Mouse (Mus musculus) CH12.LX (cell line): ENCODE results near the gene Lmo1.

Experiments
- CHD2 ChIP-seq: IDR thresholded peaks from 2 replicates; pipeline ENCODE4 v1.6.1; 2011; ENCODE audit warnings: low read length, improper control_type of control experiment
- CTCF ChIP-seq, 2 experiments: IDR thresholded peaks in 1 of 2; conservative IDR thresholded peaks in 1 of 2; 2 replicates each; pipeline ENCODE4 v1.5.1; 2011 to 2012; ENCODE audit warnings: low read depth in 2 of 2, low read length in 2 of 2, improper control_type of control experiment in 1 of 2, inconsistent platforms in 1 of 2, mild to moderate bottlenecking in 1 of 2, moderate library complexity in 1 of 2
- E2F4 ChIP-seq: IDR thresholded peaks from 2 replicates; pipeline ENCODE4 v1.6.1; 2011; ENCODE audit warnings: low read depth, low read length, improper control_type of control experiment; ENCODE audit not compliant: insufficient replicate concordance
- EP300 ChIP-seq: IDR thresholded peaks from 2 replicates; pipeline ENCODE4 v1.6.1; 2011; ENCODE audit warnings: low read length, improper control_type of control experiment
- POLR2A ChIP-seq: IDR thresholded peaks from 2 replicates; pipeline ENCODE4 v1.6.1; 2011; ENCODE audit warnings: low read depth, mild to moderate bottlenecking, improper control_type of control experiment, low read length
- USF2 ChIP-seq: conservative IDR thresholded peaks from 2 replicates; pipeline ENCODE4 v1.6.1; 2011; ENCODE audit warnings: low read depth, low read length, improper control_type of control experiment

DNA sequence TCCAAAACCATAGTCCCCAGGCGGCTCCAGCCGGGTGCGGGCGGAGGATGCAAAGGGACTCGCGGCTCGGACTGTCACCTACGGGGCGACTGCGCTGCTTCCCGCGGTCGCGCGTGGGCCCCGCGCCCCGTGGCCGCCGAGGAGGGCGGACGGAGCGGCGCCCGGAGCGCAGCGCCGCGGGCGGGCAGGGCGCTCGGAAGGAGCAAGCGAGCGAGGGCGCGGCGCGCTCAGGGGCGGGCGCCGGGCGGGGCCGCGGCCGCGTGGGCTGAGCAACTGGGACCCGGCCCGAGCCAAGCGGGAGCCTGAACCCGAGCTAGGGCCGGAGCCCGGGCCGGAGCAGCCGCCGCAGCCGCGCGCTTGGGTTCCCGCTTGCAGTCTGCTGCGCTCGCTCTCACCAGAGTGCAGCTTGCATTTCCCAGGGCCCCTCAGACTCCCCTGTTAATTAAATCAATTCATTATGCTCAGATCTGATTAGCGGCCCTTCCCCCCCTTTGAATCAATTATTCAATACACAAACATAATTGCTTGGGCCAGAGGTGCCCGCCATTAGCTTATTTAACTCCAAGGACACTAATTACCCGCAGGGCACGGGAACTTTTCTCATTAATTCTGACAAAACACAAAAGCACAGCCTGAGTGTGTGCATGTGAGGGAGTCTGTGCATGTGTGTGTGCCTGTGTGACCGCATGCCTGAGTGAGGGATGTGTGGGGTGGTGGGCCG is at the start of gene Lmo1:
- TF ChIP-seq CTCF (conservative IDR thresholded peaks at IDR 0.05 in 1 of 2, IDR thresholded peaks at IDR 0.05 in 1 of 2; ENCODE audit: low read depth in 2 of 2, low read length in 2 of 2) = no peak
- no peak for TF ChIP-seq E2F4
- no peak for TF ChIP-seq USF2
- no peak for TF ChIP-seq POLR2A
- TF ChIP-seq EP300 = no peak
- no peak for TF ChIP-seq CHD2
